Mouse (Mus musculus): ENCODE results near the gene Erbb4.
A peak's percentile ranks its signal among the peaks of the same experiment; 100 is the strongest.

Erbb4 gene

GRCm38 (mm10) chr1:68590475-68590874 lies 517.4 kb downstream of the Erbb4 start:
- no peak for ATAC-seq (ENCODE audit: insufficient number of reproducible peaks, low FRiP score, low TSS enrichment)

GRCm38 (mm10) chr1:68573851-68574540 lies 533.9 kb downstream of the Erbb4 start:
- no peak for ATAC-seq (ENCODE audit: insufficient number of reproducible peaks, low FRiP score, low TSS enrichment)

GRCm38 (mm10) chr1:68570924-68571323 lies 536.9 kb downstream of the Erbb4 start:
- no peak for ATAC-seq (ENCODE audit: insufficient number of reproducible peaks, low FRiP score, low TSS enrichment)

GRCm38 (mm10) chr1:68542942-68543341 lies 564.9 kb downstream of the Erbb4 start:
- no peak for ATAC-seq (ENCODE audit: insufficient number of reproducible peaks, low FRiP score, low TSS enrichment)

GRCm38 (mm10) chr1:68517820-68518219 lies 590.0 kb downstream of the Erbb4 start:
- ATAC-seq (ENCODE audit: insufficient number of reproducible peaks, low FRiP score, low TSS enrichment): no peak

- ATAC-seq (ENCODE audit: insufficient number of reproducible peaks, low FRiP score, low TSS enrichment): no peak
Observed at GRCm38 (mm10) chr1:68503873-68504272, 604.0 kb downstream of the Erbb4 start.

GRCm38 (mm10) chr1:68501561-68501960 lies 606.3 kb downstream of the Erbb4 start:
- no peak for ATAC-seq (ENCODE audit: insufficient number of reproducible peaks, low FRiP score, low TSS enrichment)

- ATAC-seq (ENCODE audit: insufficient number of reproducible peaks, low FRiP score, low TSS enrichment): no peak
Observed at GRCm38 (mm10) chr1:68466390-68466960, 641.4 kb downstream of the Erbb4 start.

- ATAC-seq (ENCODE audit: insufficient number of reproducible peaks, low FRiP score, low TSS enrichment): peak; percentile 66; the same call in 1 of the 2 replicates
Observed at GRCm38 (mm10) chr1:68451274-68451673, 656.6 kb downstream of the Erbb4 start.

GRCm38 (mm10) chr1:68424336-68424983 lies 683.4 kb downstream of the Erbb4 start:
- ATAC-seq (ENCODE audit: insufficient number of reproducible peaks, low FRiP score, low TSS enrichment): no peak

- no peak for ATAC-seq (ENCODE audit: insufficient number of reproducible peaks, low FRiP score, low TSS enrichment)
Observed at GRCm38 (mm10) chr1:68401204-68401603, 706.7 kb downstream of the Erbb4 start.

GRCm38 (mm10) chr1:68371531-68371930 lies 736.3 kb downstream of the Erbb4 start:
- no peak for ATAC-seq (ENCODE audit: insufficient number of reproducible peaks, low FRiP score, low TSS enrichment)

GRCm38 (mm10) chr1:68333714-68334113 lies 774.1 kb downstream of the Erbb4 start:
- no peak for ATAC-seq (ENCODE audit: insufficient number of reproducible peaks, low FRiP score, low TSS enrichment)

- ATAC-seq (ENCODE audit: insufficient number of reproducible peaks, low FRiP score, low TSS enrichment): no peak
Observed at GRCm38 (mm10) chr1:68305813-68306212, 802.0 kb downstream of the Erbb4 start.

- ATAC-seq (ENCODE audit: insufficient number of reproducible peaks, low FRiP score, low TSS enrichment): peak; percentile 70; the same call in 1 of the 2 replicates
Observed at GRCm38 (mm10) chr1:68284443-68284842, 823.4 kb downstream of the Erbb4 start.

- no peak for ATAC-seq (ENCODE audit: insufficient number of reproducible peaks, low FRiP score, low TSS enrichment)
Observed at GRCm38 (mm10) chr1:68275819-68276218, 832.0 kb downstream of the Erbb4 start.

- ATAC-seq (ENCODE audit: insufficient number of reproducible peaks, low FRiP score, low TSS enrichment): peak; percentile 94
Observed at GRCm38 (mm10) chr1:68178580-68178979, 929.3 kb downstream of the Erbb4 start.

- ATAC-seq (ENCODE audit: insufficient number of reproducible peaks, low FRiP score, low TSS enrichment): no peak
Observed at GRCm38 (mm10) chr1:68155253-68155652, 952.6 kb downstream of the Erbb4 start.

GRCm38 (mm10) chr1:68150572-68150971 lies 957.3 kb downstream of the Erbb4 start:
- ATAC-seq (ENCODE audit: insufficient number of reproducible peaks, low FRiP score, low TSS enrichment): no peak

- no peak for ATAC-seq (ENCODE audit: insufficient number of reproducible peaks, low FRiP score, low TSS enrichment)
Observed at GRCm38 (mm10) chr1:68142562-68143350, 965.1 kb downstream of the Erbb4 start.

- no peak for ATAC-seq (ENCODE audit: insufficient number of reproducible peaks, low FRiP score, low TSS enrichment)
Observed at GRCm38 (mm10) chr1:68134943-68135342, 972.9 kb downstream of the Erbb4 start.

All from cerebellum, adult (tissue).